Mouse (Mus musculus) large intestine, adult 2 months (tissue): ENCODE results near the gene Recql. TPM values are rescaled to one million over a fixed set of nuclear protein-coding genes. Genes with fewer than 3 reads are reported as not detected.
"Not testable (repeated sequence)": the region's sequence is repeated elsewhere in the genome, so short reads cannot be mapped to it uniquely, and the experiment has no call there.

Source experiments
- DNase-seq: peaks from one replicate; pipeline ENCODE4 v3.0.0-alpha.2; 2012; ENCODE audit warnings: low read depth, low spot score
- whole genome bisulfite sequencing: fragments of 180-500 bp; shearing (Covaris S2); methylation state at CpG from one replicate; pipeline ENCODE4 v1.1.7; 2018; 5-methylcytosine and 5-hydroxymethylcytosine counted together
- polyA plus RNA-seq: library from polyadenylated mRNA; depleted of rRNA; stranded (reverse); fragments of >200 nt; gene quantifications from 2 replicates; pipeline ENCODE4 v1.2.3, GENCODE M21; 2012

Recql gene
- polyA plus RNA-seq, 1 experiment = 4.3 TPM

- DNase-seq = no peak
- 89% methylated on average over 10 of the region's 10 CpGs for WGBS
These were observed 20.3 kb downstream of the Recql start for GRCm38 (mm10) chr6:142366473-142367018.

GRCm38 (mm10) chr6:142365742-142366472 is 21.0 kb downstream of the Recql start:
- DNase-seq = no peak

GRCm38 (mm10) chr6:142363019-142363576 is 23.8 kb downstream of the Recql start:
- WGBS = 50% methylated on average over 9 of the region's 9 CpGs
- DNase-seq = no peak

More at GRCm38 (mm10) chr6:142365742-142366472, 21.0 kb downstream of the Recql start:
- 76% methylated on average over 8 of the region's 8 CpGs for WGBS

GRCm38 (mm10) chr6:142362036-142362435 is 24.9 kb downstream of the Recql start:
- DNase-seq = no peak
- 83% methylated on average over 6 of the region's 6 CpGs for WGBS

GRCm38 (mm10) chr6:142357106-142357505 is 29.8 kb downstream of the Recql start:
- 66% methylated on average over 7 of the region's 7 CpGs for WGBS
- DNase-seq = no peak

GRCm38 (mm10) chr6:142352099-142352498 is 34.8 kb downstream of the Recql start:
- DNase-seq = not testable (repeated sequence)
- 51% methylated on average over 3 of the region's 3 CpGs for WGBS

- no peak for DNase-seq
- whole genome bisulfite sequencing = 66% methylated on average over 11 of the region's 11 CpGs
These were observed 39.2 kb downstream of the Recql start for GRCm38 (mm10) chr6:142347431-142348385.

- 26% methylated on average over 12 of the region's 12 CpGs for WGBS
- DNase-seq = peak; percentile 56
These were observed 40.4 kb downstream of the Recql start for GRCm38 (mm10) chr6:142346181-142347110.

GRCm38 (mm10) chr6:142345440-142346038 is 41.3 kb downstream of the Recql start, which contains the start of gene Pyroxd1:
Pyroxd1 (plus strand) TSS chr6:142345654.
- WGBS = under 1% methylated on average over 48 of the region's 48 CpGs
- peak; percentile 81 for DNase-seq

GRCm38 (mm10) chr6:142343561-142343960 is 43.3 kb downstream of the Recql start:
- 76% methylated on average over 2 of the region's 2 CpGs for WGBS
- DNase-seq = no peak

GRCm38 (mm10) chr6:142339576-142339975 is 47.3 kb downstream of the Recql start:
- no peak for DNase-seq
- 29% methylated on average over 2 of the region's 2 CpGs for WGBS

- DNase-seq = no peak
- WGBS = 53% methylated on average over 2 of the region's 2 CpGs
These were observed 47.9 kb downstream of the Recql start for GRCm38 (mm10) chr6:142338961-142339360.

- 47% methylated on average over 1 of the region's 1 CpGs for WGBS
- no peak for DNase-seq
These were observed 57.7 kb downstream of the Recql start for GRCm38 (mm10) chr6:142329201-142329600.

GRCm38 (mm10) chr6:142326598-142326997 is 60.3 kb downstream of the Recql start:
- DNase-seq = no peak
- WGBS = 68% methylated on average over 3 of the region's 3 CpGs

- WGBS = 18% methylated on average over 4 of the region's 4 CpGs
These were observed 64.0 kb downstream of the Recql start, which contains the start of gene Slco1a5 for GRCm38 (mm10) chr6:142322881-142323280. Slco1a5 (minus strand) TSS chr6:142322981.

GRCm38 (mm10) chr6:142317106-142317505 is 69.8 kb downstream of the Recql start:
- DNase-seq = no peak

More at GRCm38 (mm10) chr6:142322881-142323280, 64.0 kb downstream of the Recql start, which contains the start of gene Slco1a5:
- no peak for DNase-seq

GRCm38 (mm10) chr6:142314285-142314684 is 72.6 kb downstream of the Recql start:
- 72% methylated on average over 5 of the region's 5 CpGs for WGBS
- DNase-seq = no peak

GRCm38 (mm10) chr6:142305076-142305475 is 81.8 kb downstream of the Recql start:
- DNase-seq = no peak
